Mouse (Mus musculus) ES-E14 (cell line): ENCODE results near the gene 2810006K23Rik.

Experiments
- HCFC1 ChIP-seq: IDR thresholded peaks from 2 replicates; pipeline ENCODE4 v1.6.1; 2012; ENCODE audit warnings: low read length, inconsistent platforms, borderline replicate concordance; ENCODE audit not compliant: insufficient read depth
- MAFK ChIP-seq: IDR thresholded peaks from 2 replicates; pipeline ENCODE4 v1.6.1; 2014; ENCODE audit warnings: mild to moderate bottlenecking, low read depth, low read length, inconsistent platforms; ENCODE audit not compliant: insufficient read depth
- ZC3H11A ChIP-seq: IDR thresholded peaks from 2 replicates; pipeline ENCODE4 v1.6.1; 2012; ENCODE audit warnings: low read depth, mild to moderate bottlenecking, inconsistent platforms, low read length, borderline replicate concordance
- ZNF384 ChIP-seq: IDR thresholded peaks from 2 replicates; pipeline ENCODE4 v1.6.1; 2012; ENCODE audit warnings: low read depth, low read length, inconsistent platforms

- TF ChIP-seq MAFK = no peak
- no peak for TF ChIP-seq ZC3H11A
- TF ChIP-seq ZNF384 = no peak
- TF ChIP-seq HCFC1 = no peak
Measured at GRCm38 (mm10) chr5:124309155-124309554, 18.7 kb upstream of the 2810006K23Rik start.
